Mouse (Mus musculus): ENCODE results near the gene Lta. TPM values are rescaled to one million over a fixed set of nuclear protein-coding genes. Genes with fewer than 3 reads are reported as not detected.

Lta gene
- polyA plus RNA-seq (2017; shearing (Covaris generic)), result 130 TPM

GRCm38 (mm10) chr17:35204494-35205379 lies at the start of gene Lta:
Gene Lta (minus strand): TSS chr17:35205351.

GRCm38 (mm10) chr17:35241305-35242014 lies 36.3 kb upstream of the Lta start, which contains the start of gene Ddx39b:
Gene Ddx39b (plus strand): TSS chr17:35241746.

GRCm38 (mm10) chr17:35235614-35236389 lies 30.7 kb upstream of the Lta start, which contains the start of gene Nfkbil1:
Gene Nfkbil1 (minus strand): TSS chr17:35235792.

GRCm38 (mm10) chr17:35233114-35233980 lies 28.2 kb upstream of the Lta start, which contains the start of gene Atp6v1g2:
Gene Atp6v1g2 (plus strand): TSS chr17:35233660.

GRCm38 (mm10) chr17:35220156-35220952 lies 15.2 kb upstream of the Lta start, which contains the start of gene Gm16181:
Gene Gm16181 (plus strand): TSS chr17:35220834.

GRCm38 (mm10) chr17:35201787-35202186 lies 3.4 kb downstream of the Lta start, which contains the start of gene Tnf:
Gene Tnf (minus strand): TSS chr17:35202007.

GRCm38 (mm10) chr17:35193881-35194843 lies 11.0 kb downstream of the Lta start, which contains the start of gene Ltb:
Gene Ltb (plus strand): TSS chr17:35194439.

GRCm38 (mm10) chr17:35187959-35188610 lies 17.1 kb downstream of the Lta start, which contains the start of gene Lst1:
Gene Lst1 (minus strand): TSS chr17:35188439.

GRCm38 (mm10) chr17:35175968-35176367 lies 29.2 kb downstream of the Lta start, which contains the start of gene Aif1:
Gene Aif1 (minus strand): TSS chr17:35176068.

GRCm38 (mm10) chr17:35164568-35165450 lies 40.3 kb downstream of the Lta start, which contains the start of gene Prrc2a:
Gene Prrc2a (minus strand): TSS chr17:35164897.

Other genes starting within 250 kb of the Lta start
- 1.3 TPM for gene Hspa1b, start 246.1 kb downstream of the Lta start, polyA plus RNA-seq (2017; shearing (Covaris generic))
- not detected for gene Gm20481, start 235.4 kb downstream of the Lta start, polyA plus RNA-seq (2017; shearing (Covaris generic))
- gene Hspa1a, start 233.2 kb downstream of the Lta start, polyA plus RNA-seq (2017; shearing (Covaris generic)), result 0.56 TPM
- gene Hspa1l, start 232.6 kb downstream of the Lta start, polyA plus RNA-seq (2017; shearing (Covaris generic)), result not detected
- gene Lsm2, start 223.5 kb downstream of the Lta start, polyA plus RNA-seq (2017; shearing (Covaris generic)), result 38.4 TPM
- gene Vars, start 204.4 kb downstream of the Lta start, polyA plus RNA-seq (2017; shearing (Covaris generic)), result 124 TPM
- gene Vwa7, start 188.8 kb downstream of the Lta start, polyA plus RNA-seq (2017; shearing (Covaris generic)), result 0.17 TPM
- gene Sapcd1, start 177.3 kb downstream of the Lta start, polyA plus RNA-seq (2017; shearing (Covaris generic)), result 3.2 TPM
- gene Msh5, start 158.6 kb downstream of the Lta start, polyA plus RNA-seq (2017; shearing (Covaris generic)), result 2.7 TPM
- 654 TPM for gene Clic1, start 155.4 kb downstream of the Lta start, polyA plus RNA-seq (2017; shearing (Covaris generic))
- 3.6 TPM for gene Ddah2, start 146.3 kb downstream of the Lta start, polyA plus RNA-seq (2017; shearing (Covaris generic))
- not detected for gene Ly6g6c, start 140.0 kb downstream of the Lta start, polyA plus RNA-seq (2017; shearing (Covaris generic))
- gene Mpig6b, start 139.2 kb downstream of the Lta start, polyA plus RNA-seq (2017; shearing (Covaris generic)), result not detected
- gene Ly6g6e, start 128.4 kb downstream of the Lta start, polyA plus RNA-seq (2017; shearing (Covaris generic)), result not detected
- gene Ly6g6d, start 127.3 kb downstream of the Lta start, polyA plus RNA-seq (2017; shearing (Covaris generic)), result not detected
- not detected for gene Ly6g6f, start 119.7 kb downstream of the Lta start, polyA plus RNA-seq (2017; shearing (Covaris generic))
- 84.0 TPM for gene Abhd16a, start 116.1 kb downstream of the Lta start, polyA plus RNA-seq (2017; shearing (Covaris generic))
- not detected for gene Ly6g5c, start 97.1 kb downstream of the Lta start, polyA plus RNA-seq (2017; shearing (Covaris generic))
- gene Ly6g5b, start 89.9 kb downstream of the Lta start, polyA plus RNA-seq (2017; shearing (Covaris generic)), result 2.5 TPM
- 70.3 TPM for gene Gpank1, start 83.9 kb downstream of the Lta start, polyA plus RNA-seq (2017; shearing (Covaris generic))
- gene Csnk2b, start 83.3 kb downstream of the Lta start, polyA plus RNA-seq (2017; shearing (Covaris generic)), result 338 TPM
- 4.3 TPM for gene D17H6S53E, start 79.0 kb downstream of the Lta start, polyA plus RNA-seq (2017; shearing (Covaris generic))
- gene Apom, start 73.3 kb downstream of the Lta start, polyA plus RNA-seq (2017; shearing (Covaris generic)), result not detected
- gene Bag6, start 70.2 kb downstream of the Lta start, polyA plus RNA-seq (2017; shearing (Covaris generic)), result 57.4 TPM
- gene Prrc2a, start 40.5 kb downstream of the Lta start, polyA plus RNA-seq (2017; shearing (Covaris generic)), result 29.3 TPM
- 5.1 TPM for gene Aif1, start 29.3 kb downstream of the Lta start, polyA plus RNA-seq (2017; shearing (Covaris generic))
- gene Lst1, start 16.9 kb downstream of the Lta start, polyA plus RNA-seq (2017; shearing (Covaris generic)), result 11.8 TPM
- 818 TPM for gene Ltb, start 10.9 kb downstream of the Lta start, polyA plus RNA-seq (2017; shearing (Covaris generic))
- gene Tnf, start 3.3 kb downstream of the Lta start, polyA plus RNA-seq (2017; shearing (Covaris generic)), result 55.3 TPM
- gene Gm16181, start 15.5 kb upstream of the Lta start, polyA plus RNA-seq (2017; shearing (Covaris generic)), result 1.2 TPM
- 5.8 TPM for gene Atp6v1g2, start 28.3 kb upstream of the Lta start, polyA plus RNA-seq (2017; shearing (Covaris generic))
- gene Nfkbil1, start 30.4 kb upstream of the Lta start, polyA plus RNA-seq (2017; shearing (Covaris generic)), result 10.5 TPM
- gene Ddx39b, start 36.4 kb upstream of the Lta start, polyA plus RNA-seq (2017; shearing (Covaris generic)), result 286 TPM
- gene H2-D1, start 57.4 kb upstream of the Lta start, polyA plus RNA-seq (2017; shearing (Covaris generic)), result 5,181 TPM
- 0.15 TPM for gene H2-Q1, start 115.1 kb upstream of the Lta start, polyA plus RNA-seq (2017; shearing (Covaris generic))
- gene H2-Q2, start 136.9 kb upstream of the Lta start, polyA plus RNA-seq (2017; shearing (Covaris generic)), result 20.2 TPM
- gene H2-Q4, start 174.3 kb upstream of the Lta start, polyA plus RNA-seq (2017; shearing (Covaris generic)), result 45.7 TPM
- gene H2-Q6, start 219.5 kb upstream of the Lta start, polyA plus RNA-seq (2017; shearing (Covaris generic)), result 903 TPM
- 2,503 TPM for gene H2-Q7, start 233.8 kb upstream of the Lta start, polyA plus RNA-seq (2017; shearing (Covaris generic))